Mouse (Mus musculus) common myeloid progenitor, adult 5-6 weeks (primary cell): ENCODE results near the gene Nr2c2. TPM values are rescaled to one million over a fixed set of nuclear protein-coding genes. Genes with fewer than 3 reads are reported as not detected.

Experiments used
- ATAC-seq: replicated peaks from 2 replicates; pipeline ENCODE4 v1.8.0; 2016; ENCODE audit warnings: low read depth, mild to moderate bottlenecking, moderate TSS enrichment, inconsistent platforms; ENCODE audit not compliant: poor library complexity, severe bottlenecking
- total RNA-seq: library from RNA; stranded (forward); fragments of 200-1000, 187-1606 nt; gene quantifications from 2 replicates; pipeline ENCODE4 v1.2.3, GENCODE M21; 2017

Nr2c2 gene
- total RNA-seq, 1 experiment from 2014 or later, result 66.0 TPM

- ATAC-seq, result 0 out of 2 replicates have a peak, but pooled peaks have one; percentile 25
Observed at GRCm38 (mm10) chr6:92124547-92124946, 33.4 kb downstream of the Nr2c2 start.

- peak; percentile 84 for ATAC-seq
Observed at GRCm38 (mm10) chr6:92126861-92127468, 35.8 kb downstream of the Nr2c2 start.

- ATAC-seq, result no peak
Observed at GRCm38 (mm10) chr6:92131456-92131855, 40.3 kb downstream of the Nr2c2 start.

GRCm38 (mm10) chr6:92132021-92132911 is 41.1 kb downstream of the Nr2c2 start:
- ATAC-seq, result 0 out of 2 replicates have a peak, but pooled peaks have one; percentile 22

GRCm38 (mm10) chr6:92133617-92134016 is 42.4 kb downstream of the Nr2c2 start:
- ATAC-seq, result no peak

GRCm38 (mm10) chr6:92136356-92136755 is 45.2 kb downstream of the Nr2c2 start:
- ATAC-seq, result no peak

GRCm38 (mm10) chr6:92145881-92146280 is 54.7 kb downstream of the Nr2c2 start:
- ATAC-seq, result no peak

- ATAC-seq, result no peak
Observed at GRCm38 (mm10) chr6:92153774-92154173, 62.6 kb downstream of the Nr2c2 start.

- ATAC-seq, result no peak
Observed at GRCm38 (mm10) chr6:92158801-92159200, 67.6 kb downstream of the Nr2c2 start.

- no peak for ATAC-seq
Observed at GRCm38 (mm10) chr6:92162724-92163123, 71.5 kb downstream of the Nr2c2 start.

GRCm38 (mm10) chr6:92176450-92176849 is 85.3 kb downstream of the Nr2c2 start:
- no peak for ATAC-seq

- ATAC-seq, result peak; percentile 78
Observed at GRCm38 (mm10) chr6:92183621-92184131, 92.5 kb downstream of the Nr2c2 start, which contains the start of gene Mrps25. Gene Mrps25 (minus strand): TSS chr6:92184033.

GRCm38 (mm10) chr6:92184178-92184577 is 93.0 kb downstream of the Nr2c2 start:
- peak; percentile 62 for ATAC-seq

- ATAC-seq, result no peak
Observed at GRCm38 (mm10) chr6:92199414-92199813, 108.2 kb downstream of the Nr2c2 start.

GRCm38 (mm10) chr6:92214055-92214772 is 123.0 kb downstream of the Nr2c2 start:
- peak; percentile 29; the same call in 1 of the 2 replicates for ATAC-seq

- ATAC-seq, result peak; percentile 98
Observed at GRCm38 (mm10) chr6:92214773-92215449, 123.7 kb downstream of the Nr2c2 start, which contains the start of gene Rbsn. Gene Rbsn (minus strand): TSS chr6:92214925.

GRCm38 (mm10) chr6:92219445-92219844 is 128.3 kb downstream of the Nr2c2 start:
- ATAC-seq, result no peak

- no peak for ATAC-seq
Observed at GRCm38 (mm10) chr6:92221604-92222003, 130.4 kb downstream of the Nr2c2 start.

GRCm38 (mm10) chr6:92222021-92222420 is 130.8 kb downstream of the Nr2c2 start:
- no peak for ATAC-seq
